ENCODE assay signal across 10 mouse cellular contexts in the genomic region with DNA sequence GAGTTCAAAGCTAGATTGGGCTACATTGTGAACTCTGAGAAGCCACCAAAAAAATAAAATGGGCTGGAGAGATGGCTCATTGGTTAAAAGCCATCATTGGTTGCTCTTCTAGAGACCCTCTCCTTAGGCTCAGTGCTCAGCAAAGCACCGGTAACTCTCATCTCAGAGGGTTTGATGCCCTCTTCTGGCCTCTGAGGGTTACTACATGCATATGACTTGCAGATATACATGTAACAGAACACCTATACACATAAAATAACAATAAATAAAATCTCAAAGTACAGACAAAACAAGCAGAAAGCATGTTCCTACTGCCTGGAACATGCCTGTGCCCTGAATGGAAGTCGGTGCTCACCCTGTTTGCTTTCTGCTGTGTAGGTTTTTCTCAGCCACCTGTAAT. TPM values are rescaled to one million over a fixed set of nuclear protein-coding genes. Genes with fewer than 3 reads are reported as not detected.
DNase-seq lines count a peak whose midpoint lies in the region; ATAC-seq and TF ChIP-seq lines count a peak whose summit lies in the region.
"Had no signal": no experiment of that assay in that cellular context is flagged by ENCODE, and none has a peak within 500 bp of the region (broad histone marks: within the 10 kb centered on the region; RNA-seq: fewer than 3 reads in every experiment).

No protein-coding gene starts in this region.

- no peak overlapping the region for H3K4me2 ChIP-seq in lung, postnatal 0 days (replicated peaks; ENCODE audit: low read depth, low read length)
- H3K4me2 ChIP-seq: midbrain, embryonic 11.5 days had no signal

- ATAC-seq in lung, postnatal 0 days, result no peak

- DNase-seq in embryo, embryonic 10 days (ENCODE audit: low spot score), result peak; percentile 56
- DNase-seq in embryo, embryonic 9.5 days (ENCODE audit: extremely low spot score), result no peak
- DNase-seq in lung, postnatal 0 days (ENCODE audit: low spot score), result no peak
- no peak for DNase-seq in lung, postnatal 25 days (ENCODE audit: low spot score)
- DNase-seq in urinary bladder, postnatal 10 days (ENCODE audit: low spot score), result no peak
- DNase-seq in heart, adult 8-10 months (ENCODE audit: low spot score), result no peak
- DNase-seq: layer of hippocampus, postnatal 36 days had no signal

- 87% methylated on average over 2 of the region's 2 CpGs for WGBS in lung, postnatal 0 days
- 96% methylated on average over 2 of the region's 2 CpGs for WGBS in small intestine, adult 2 months

- no peak overlapping the region for H3K9ac ChIP-seq in lung, postnatal 0 days (replicated peaks; ENCODE audit: low read depth)

- TF ChIP-seq CTCF in lung, postnatal 0 days (IDR thresholded peaks at IDR 0.05), result peak; percentile 46
- 0 out of 2 replicates have a peak, but pooled peaks have one; percentile 23 for TF ChIP-seq CTCF in cortical plate, adult 2 months (IDR thresholded peaks at IDR 0.05; ENCODE audit: extremely low read depth, insufficient read depth, low read length)
- peak; percentile 24; the same call in 1 of the 2 replicates for TF ChIP-seq CTCF in small intestine, adult 2 months (IDR thresholded peaks at IDR 0.05; ENCODE audit: extremely low read depth, insufficient read length, insufficient replicate concordance, low read depth, low read length)

- H3K36me3 ChIP-seq in lung, postnatal 0 days (ENCODE audit: insufficient read depth, low read length), result peaks cover 55% of the 10 kb centered on the region
- peaks cover 80% of the 10 kb centered on the region for H3K36me3 ChIP-seq in small intestine, adult 2 months (ENCODE audit: control insufficient read depth, insufficient read depth, low read length)

- H3K27ac ChIP-seq in lung, postnatal 0 days (ENCODE audit: low read length), result no peak overlapping the region
- H3K27ac ChIP-seq in cortical plate, adult 2 months (ENCODE audit: insufficient read depth, low read length), result no peak overlapping the region
- no peak overlapping the region for H3K27ac ChIP-seq in small intestine, adult 2 months (ENCODE audit: insufficient read depth, low read depth, low read length)

- H3K4me3 ChIP-seq in lung, postnatal 0 days (ENCODE audit: low read depth, low read length), result no peak overlapping the region
- no peak overlapping the region for H3K4me3 ChIP-seq in cortical plate, adult 2 months (ENCODE audit: insufficient read depth, low read length)
- no peak overlapping the region for H3K4me3 ChIP-seq in small intestine, adult 2 months (ENCODE audit: low read depth, low read length)

- no peak for TF ChIP-seq EP300 in lung, postnatal 0 days (IDR thresholded peaks at IDR 0.05)

- no peaks in the 10 kb centered on the region for H3K27me3 ChIP-seq in lung, postnatal 0 days (replicated peaks; ENCODE audit: insufficient read depth, low read length)
- H3K27me3 ChIP-seq in small intestine, adult 2 months (ENCODE audit: control insufficient read depth, insufficient read depth, low read length), result no peaks in the 10 kb centered on the region

- no peaks in the 10 kb centered on the region for H3K4me1 ChIP-seq in lung, postnatal 0 days (ENCODE audit: insufficient read depth, low read depth, low read length)
- H3K4me1 ChIP-seq in cortical plate, adult 2 months (ENCODE audit: control insufficient read depth, insufficient read depth, low read length), result no peaks in the 10 kb centered on the region
- H3K4me1 ChIP-seq in small intestine, adult 2 months (ENCODE audit: control insufficient read depth, insufficient read depth, insufficient read length, low read length), result no peaks in the 10 kb centered on the region

- no peak for TF ChIP-seq POLR2A in cortical plate, adult 2 months (IDR thresholded peaks at IDR 0.05; ENCODE audit: extremely low read depth, insufficient read depth, low read length)
- no peak for TF ChIP-seq POLR2A in small intestine, adult 2 months (IDR thresholded peaks at IDR 0.05; ENCODE audit: low read depth, low read length)

- H3K9me3 ChIP-seq in lung, postnatal 0 days (ENCODE audit: low read length), result no peaks in the 10 kb centered on the region

RNA-seq across cellular contexts. Expression of a gene that starts 48.7 kb away (rescaled TPM):
- 24.1 and 28.5 TPM in 2 replicates for polyA plus RNA-seq in lung, postnatal 0 days (2015; fragmentation: Nextera tagmentation; extraction: Ambion mirVana)
- 44.3 and 45.1 TPM in 2 replicates for polyA plus RNA-seq in cortical plate, adult 2 months (2012; rRNA removed)
- 2.1 and 3.5 TPM in 2 replicates for polyA plus RNA-seq in small intestine, adult 2 months (2012; rRNA removed)
- 10 to 100 TPM; 36.1 to 50.8 (median 40.1) TPM for total RNA-seq in heart, adult 8-10 months (2022)

RNA-seq across cellular contexts. Expression of a gene that starts 51.7 kb away (rescaled TPM):
- polyA plus RNA-seq in lung, postnatal 0 days (2015; fragmentation: Nextera tagmentation; extraction: Ambion mirVana), result 5.7 and 6.2 TPM in 2 replicates
- 22.9 and 24.3 TPM in 2 replicates for polyA plus RNA-seq in cortical plate, adult 2 months (2012; rRNA removed)
- polyA plus RNA-seq in small intestine, adult 2 months (2012; rRNA removed), result 6.8 and 11.6 TPM in 2 replicates
- total RNA-seq in heart, adult 8-10 months (2022), result 10 to 100 TPM; 43.4 to 53.9 (median 47.4) TPM
